Mouse (Mus musculus): ENCODE measurements around the gene Spin2g. TPM values are rescaled to one million over a fixed set of nuclear protein-coding genes. Genes with fewer than 3 reads are reported as not detected.
"Not testable (repeated sequence)": the region's sequence is repeated elsewhere in the genome, so short reads cannot be mapped to it uniquely, and the experiment has no call there.

The Spin2g gene
- total RNA-seq (2021): not detected

GRCm38 (mm10) chrX:34238633-34239032 lies at the start of gene Spin2g:
Spin2g (minus strand) TSS chrX:34238733.
- intact Hi-C loops (cut with DNase I); DNase-seq (ENCODE audit: low spot score): not testable (repeated sequence)

Other genes with a start within 250 kb of the Spin2g start
- not detected for gene Btbd35f9, start 77.2 kb downstream of the Spin2g start, total RNA-seq (2021)
- not detected for gene Btbd35f8, start 211.8 kb upstream of the Spin2g start, total RNA-seq (2021)